Mouse (Mus musculus): ENCODE measurements around the gene Dmpk.

DNA sequence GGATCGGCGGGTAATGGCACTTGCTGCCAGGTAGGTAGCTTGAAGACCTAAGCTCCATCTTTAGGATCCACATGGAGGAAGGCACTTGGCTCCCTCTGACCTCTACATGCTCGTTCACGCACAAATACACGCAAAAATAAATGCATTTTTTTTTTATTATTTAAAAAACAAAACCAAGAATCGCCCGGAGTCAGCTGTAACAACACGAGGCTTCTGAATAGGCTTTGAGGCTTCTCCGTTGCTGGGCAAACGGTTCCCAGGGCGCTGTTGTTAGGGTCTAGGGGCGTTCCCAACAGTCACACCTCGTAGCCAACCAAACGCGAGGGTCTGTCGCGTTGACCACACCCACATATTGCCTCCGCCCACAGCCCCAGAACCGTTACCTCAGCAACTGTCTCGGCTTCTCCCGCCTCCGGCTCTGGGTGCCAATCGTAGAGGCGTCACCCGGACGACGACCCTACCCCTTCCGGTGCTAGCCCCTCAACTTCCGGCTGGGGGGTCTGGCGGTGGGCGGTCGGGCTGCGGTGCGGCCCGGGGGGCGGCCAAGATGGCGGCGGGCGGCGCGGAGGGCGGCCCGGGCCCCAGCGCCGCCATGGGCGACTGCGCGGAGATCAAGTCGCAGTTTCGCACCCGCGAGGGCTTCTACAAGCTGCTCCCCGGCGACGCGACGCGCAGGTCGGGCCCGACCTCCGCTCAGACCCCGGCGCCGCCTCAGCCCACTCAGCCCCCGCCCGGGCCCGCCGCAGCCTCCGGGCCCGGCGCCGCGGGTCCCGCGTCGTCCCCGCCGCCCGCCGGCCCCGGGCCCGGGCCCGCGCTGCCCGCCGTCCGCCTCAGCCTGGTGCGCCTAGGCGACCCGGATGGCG, 7.7 kb upstream of the Dmpk start, which contains the start of gene Dmwd:
- TF ChIP-seq POLR2A (IDR thresholded peaks at IDR 0.05; ENCODE audit: insufficient read length, low read depth) (peak; percentile 35), TCF12 (IDR thresholded peaks at IDR 0.05; ENCODE audit: insufficient read depth, poor library complexity, severe bottlenecking) (no peak), TCF3 (IDR thresholded peaks at IDR 0.05; ENCODE audit: insufficient read length, low read depth) (no peak)
